Mouse (Mus musculus) embryo, embryonic 10.5 days (tissue): Measurements from ENCODE around the gene Gm20388.
"Not testable (repeated sequence)": the region's sequence is repeated elsewhere in the genome, so short reads cannot be mapped to it uniquely, and the experiment has no call there.

Experiments
- DNase-seq: peaks from one replicate; pipeline ENCODE4 v3.0.0-alpha.2; 2015; ENCODE audit warnings: low spot score

The Gm20388 gene

GRCm38 (mm10) chr8:121651308-121651873 lies 1740.8 kb downstream of the Gm20388 start:
- no peak for DNase-seq

DNA sequence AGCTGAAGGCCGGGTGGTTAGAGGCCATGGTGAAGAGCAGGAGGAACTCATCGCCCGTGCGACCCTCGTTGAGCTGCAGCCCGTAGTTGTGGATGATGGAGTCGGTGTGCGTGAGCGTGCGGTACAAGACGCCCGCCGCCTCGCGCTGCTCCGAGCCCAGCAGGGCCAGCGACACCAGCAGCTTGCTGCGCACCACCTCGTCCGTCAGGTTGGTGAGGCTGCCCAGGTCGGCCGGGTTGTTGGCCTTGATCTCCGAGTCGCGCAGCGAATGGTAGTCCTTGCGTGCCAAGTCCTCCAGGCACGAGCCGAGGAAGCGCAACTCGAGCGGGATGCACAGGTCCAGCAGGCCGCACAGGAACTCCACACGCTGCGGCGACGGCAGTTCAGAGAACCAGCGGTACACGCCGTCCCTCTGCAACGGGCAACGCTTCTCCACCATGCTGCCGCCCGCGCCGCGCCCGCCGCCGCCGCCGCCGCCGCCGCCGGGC lies 1741.3 kb downstream of the Gm20388 start:
- DNase-seq, result peak; percentile 54

GRCm38 (mm10) chr8:121652774-121653323 lies 1742.2 kb downstream of the Gm20388 start, which contains the start of gene Zcchc14:
Zcchc14 (minus strand) TSS chr8:121652901.
- DNase-seq, result peak; percentile 98

DNA sequence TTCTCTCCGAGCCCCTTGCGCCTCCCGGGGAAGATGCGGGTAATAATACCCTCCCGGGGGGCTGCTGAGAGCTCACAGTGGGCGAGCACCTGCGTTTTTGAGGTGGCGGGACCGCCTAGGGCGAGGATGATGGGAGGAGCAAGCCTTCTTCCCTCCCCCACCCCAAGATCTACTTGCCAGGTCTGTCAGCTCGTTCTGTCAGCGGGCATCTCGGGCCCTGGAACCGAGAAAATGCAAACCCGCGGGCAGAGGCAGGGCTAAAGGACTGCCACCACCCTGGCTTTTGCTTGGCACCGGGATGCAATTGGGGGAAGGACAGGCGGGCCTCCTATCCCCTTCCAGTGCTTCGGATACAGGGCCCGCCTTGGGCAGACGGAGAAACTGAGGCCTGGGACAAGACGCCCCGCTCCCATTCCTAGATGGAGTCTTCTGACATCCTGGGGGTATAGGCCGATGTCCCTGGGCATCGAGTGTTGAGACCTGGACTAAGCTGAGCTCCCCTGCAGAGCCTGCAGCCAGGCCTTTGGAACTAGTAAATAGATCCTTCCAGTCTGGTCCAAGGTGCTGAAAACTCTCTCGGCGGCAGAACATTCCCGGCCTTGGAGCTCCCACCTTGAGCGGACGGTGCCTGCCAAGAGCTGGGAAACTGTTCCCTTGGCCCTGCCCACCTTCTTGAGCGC lies 1742.8 kb downstream of the Gm20388 start:
- peak; percentile 50 for DNase-seq

DNA sequence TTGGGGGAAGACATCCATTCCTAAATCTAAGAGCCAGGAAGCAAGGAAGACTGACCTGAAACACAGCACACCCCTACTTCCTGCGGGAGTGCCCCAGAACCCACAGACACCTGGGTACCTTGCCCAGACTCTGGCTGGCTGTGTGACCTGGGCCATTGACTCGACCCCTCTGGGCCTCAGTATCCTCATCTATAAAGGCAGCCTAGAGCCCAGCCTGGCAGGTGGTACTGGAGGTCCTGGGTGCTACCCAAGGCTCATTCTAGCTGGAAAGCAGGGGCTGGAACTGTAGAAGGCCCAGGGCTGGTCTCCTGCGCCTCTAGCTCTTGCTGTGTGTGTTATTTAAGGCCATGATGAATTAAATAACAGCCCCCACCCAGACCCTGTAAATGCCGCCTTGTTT lies 1743.5 kb downstream of the Gm20388 start:
- no peak for DNase-seq

DNA sequence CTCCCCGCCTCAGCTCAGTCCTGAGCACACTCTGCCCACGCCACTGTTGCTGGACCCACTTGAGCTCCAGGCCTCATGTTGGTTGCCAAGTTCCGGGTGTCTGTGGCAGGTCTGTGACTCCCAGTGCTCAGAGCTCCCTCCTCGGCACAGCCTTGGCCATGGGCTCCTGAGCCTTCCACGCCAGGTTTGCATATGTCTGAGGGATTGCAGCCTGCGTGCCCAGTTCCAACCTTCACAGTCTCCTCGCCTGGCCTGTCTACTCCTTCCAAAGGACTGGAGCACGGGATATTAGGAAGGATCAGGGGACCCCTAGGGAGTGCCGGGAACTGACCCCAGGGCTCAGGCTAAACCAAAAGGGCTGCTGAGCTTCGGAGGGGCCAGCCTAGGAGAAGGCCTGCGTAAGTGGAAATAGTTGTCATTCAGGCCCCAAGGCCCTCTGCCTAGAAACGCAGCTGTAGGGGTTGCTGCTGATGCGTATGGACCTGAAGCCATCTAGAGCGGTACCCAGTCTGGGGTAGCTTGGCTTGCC lies 1744.4 kb downstream of the Gm20388 start:
- DNase-seq, result no peak

DNA sequence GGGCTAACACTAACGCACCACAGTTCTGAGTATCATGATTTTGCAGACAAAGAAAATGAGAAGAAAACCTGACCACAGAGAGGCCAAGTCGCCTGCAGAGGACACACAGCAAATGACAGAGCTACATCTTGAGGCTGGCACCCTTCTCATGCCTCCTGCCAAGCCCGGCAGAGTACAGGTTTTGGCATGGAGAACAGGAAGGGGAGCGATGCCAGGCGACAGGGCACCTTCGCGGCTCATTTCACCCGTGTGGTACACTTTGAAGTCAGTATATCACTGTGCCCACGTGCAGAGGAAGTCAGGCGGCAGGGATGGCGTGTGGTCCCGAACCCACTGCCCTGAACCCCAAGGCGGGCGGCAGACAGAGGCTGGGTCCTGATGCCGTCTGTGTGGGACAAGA lies 1750.0 kb downstream of the Gm20388 start:
- no peak for DNase-seq

GRCm38 (mm10) chr8:121661631-121662357 lies 1751.2 kb downstream of the Gm20388 start:
- no peak for DNase-seq

GRCm38 (mm10) chr8:121663101-121663500 lies 1752.5 kb downstream of the Gm20388 start:
- DNase-seq, result no peak

DNA sequence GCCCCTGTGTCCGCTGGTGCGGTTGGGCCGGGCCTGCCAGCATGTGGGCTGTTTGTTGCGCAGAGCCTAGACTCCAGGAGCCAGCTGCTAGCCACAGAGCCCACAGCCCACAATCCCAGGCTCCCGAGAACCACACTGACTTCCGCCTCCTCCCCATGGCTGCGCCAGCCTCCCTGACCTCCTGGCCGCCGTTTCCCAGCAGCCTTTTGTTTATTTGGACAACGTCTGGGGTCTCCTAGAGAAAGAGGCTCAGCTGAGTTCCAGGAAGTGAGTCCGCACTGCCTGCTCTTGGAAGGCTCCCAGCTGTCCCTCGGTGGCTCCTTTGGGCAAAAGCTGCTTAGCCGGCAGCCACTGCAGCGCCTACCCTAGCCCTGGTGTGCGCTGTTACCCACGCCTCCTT lies 1754.7 kb downstream of the Gm20388 start:
- peak; percentile 87 for DNase-seq

DNA sequence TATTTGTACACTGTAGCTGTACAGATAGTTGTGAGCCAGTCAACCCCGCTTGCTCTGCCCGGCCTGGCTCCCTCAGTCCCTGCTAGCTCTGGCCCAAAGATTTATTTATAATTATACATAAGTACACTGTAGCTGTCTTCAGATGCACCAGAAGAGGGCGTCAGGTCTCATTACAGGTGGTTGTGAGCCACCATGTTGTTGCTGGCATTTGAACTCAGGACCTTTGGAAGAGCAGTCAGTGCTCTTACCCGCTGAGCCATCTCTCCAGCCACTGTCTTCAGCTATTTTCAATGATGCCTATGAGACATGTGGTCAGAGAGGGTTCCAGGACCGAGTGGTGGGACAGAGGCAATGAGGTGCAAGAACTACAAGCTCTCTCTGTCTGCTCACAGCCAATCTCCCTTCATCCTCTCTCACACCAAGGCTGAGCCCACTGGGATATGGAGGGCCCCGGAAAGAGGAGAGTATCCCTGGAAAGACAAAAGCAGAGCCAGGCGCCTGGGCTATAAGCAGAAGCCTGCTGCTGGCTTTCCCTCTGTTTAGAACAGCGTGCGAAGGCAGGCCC lies 1757.4 kb downstream of the Gm20388 start:
- DNase-seq, result not testable (repeated sequence)

DNA sequence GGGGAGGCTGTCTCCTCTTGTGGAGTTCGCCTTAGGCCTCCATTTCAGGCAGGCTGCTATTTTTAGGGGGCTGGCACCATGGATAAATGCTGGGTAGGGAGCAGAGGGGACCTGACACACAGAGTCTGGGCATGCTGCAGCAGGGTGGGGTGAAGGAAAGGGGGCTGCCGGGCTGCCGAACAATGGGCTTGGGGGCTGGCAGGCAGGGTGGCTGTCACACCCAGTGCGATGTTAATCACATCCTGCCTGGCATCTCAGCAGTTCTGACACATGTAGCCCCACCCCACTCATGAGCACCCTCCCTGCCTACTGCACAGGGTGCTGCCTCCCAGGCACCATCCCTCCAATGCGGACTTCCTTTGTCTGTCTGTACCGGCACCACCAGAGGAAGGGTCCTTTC lies 1757.9 kb downstream of the Gm20388 start:
- DNase-seq, result no peak

GRCm38 (mm10) chr8:121669208-121669607 lies 1758.6 kb downstream of the Gm20388 start:
- no peak for DNase-seq

- no peak for DNase-seq
Measured at GRCm38 (mm10) chr8:121673153-121673552, 1762.5 kb downstream of the Gm20388 start.

- DNase-seq, result no peak
Measured at GRCm38 (mm10) chr8:121673917-121674316, 1763.3 kb downstream of the Gm20388 start.

DNA sequence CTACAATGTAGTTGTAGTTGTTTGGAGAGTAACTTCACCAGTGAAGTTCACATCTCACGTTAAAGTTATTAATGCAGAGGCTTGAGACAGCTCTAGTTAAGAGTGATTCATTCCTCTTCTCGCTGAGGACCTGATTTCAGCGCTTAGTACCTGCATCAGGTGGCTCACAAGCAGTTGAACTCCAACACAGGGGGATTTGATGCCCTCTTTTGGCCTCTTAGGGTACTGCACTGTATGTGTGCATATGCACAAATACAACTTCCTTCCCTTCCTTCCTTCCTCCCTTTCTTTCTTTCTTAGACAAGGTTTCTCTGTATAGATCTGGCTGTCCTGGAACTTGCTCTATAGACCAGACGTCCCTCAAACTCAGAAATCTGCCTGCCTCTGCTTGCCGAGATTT lies 1763.9 kb downstream of the Gm20388 start:
- no peak for DNase-seq

- no peak for DNase-seq
Measured at GRCm38 (mm10) chr8:121675161-121675560, 1764.5 kb downstream of the Gm20388 start.

DNA sequence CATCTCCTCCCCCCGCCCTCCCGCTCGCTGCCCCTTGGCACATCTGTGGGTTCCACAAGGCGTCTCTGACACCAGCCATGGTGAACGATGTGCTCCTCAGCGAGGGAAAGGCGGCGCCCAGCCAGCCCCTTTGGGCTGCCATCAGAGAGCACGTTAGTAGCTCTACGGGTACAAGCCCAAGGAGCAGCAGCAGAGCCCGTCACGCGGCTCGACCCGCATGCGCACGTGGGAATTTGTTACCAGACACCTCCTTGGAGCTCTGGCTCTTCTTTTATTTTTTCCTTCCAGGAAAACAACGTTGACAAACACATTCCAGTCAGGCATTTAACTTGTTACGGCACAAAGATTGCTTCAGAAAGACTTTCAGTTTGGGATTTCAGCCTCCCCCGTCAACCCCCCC lies 1765.1 kb downstream of the Gm20388 start:
- DNase-seq, result no peak

DNA sequence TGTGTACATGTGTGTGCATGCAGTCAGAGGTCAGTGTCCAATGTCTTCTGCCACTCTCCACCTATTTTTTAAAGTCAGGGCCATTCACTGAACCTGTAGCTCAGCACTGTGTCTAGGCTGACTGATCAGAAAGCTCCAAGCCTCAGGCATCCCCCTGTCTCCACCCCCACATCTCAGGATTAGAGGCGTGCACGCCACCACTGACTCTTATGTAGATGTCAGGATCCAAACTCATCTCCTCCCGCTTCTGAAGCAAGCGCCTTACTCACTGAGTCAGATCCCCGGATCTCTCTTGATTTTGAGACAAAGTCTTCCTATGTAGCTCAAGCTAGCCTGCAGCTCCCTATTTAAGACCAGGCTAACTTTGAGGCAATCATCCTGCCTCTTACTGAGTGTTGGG lies 1768.1 kb downstream of the Gm20388 start:
- DNase-seq, result no peak

DNA sequence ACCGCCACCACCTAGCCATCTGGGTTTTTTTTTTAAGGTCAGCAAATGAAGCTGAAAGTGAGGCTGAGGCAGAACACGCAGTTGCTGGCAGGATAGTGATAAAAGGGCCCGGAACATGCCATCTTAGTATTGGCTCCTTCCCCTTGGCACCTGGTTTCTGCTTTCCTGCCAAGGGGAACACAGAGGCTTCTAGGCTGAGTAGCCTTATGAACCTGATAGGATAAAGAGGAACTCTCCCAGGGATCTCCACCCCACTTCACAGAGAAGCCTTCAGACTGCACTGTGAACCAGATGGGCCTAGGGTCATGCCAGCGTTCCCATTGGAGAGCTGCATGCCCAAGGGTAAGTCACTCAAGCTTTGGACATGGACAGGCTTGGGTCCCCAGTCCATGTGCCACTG lies 1770.3 kb downstream of the Gm20388 start:
- DNase-seq, result no peak

DNA sequence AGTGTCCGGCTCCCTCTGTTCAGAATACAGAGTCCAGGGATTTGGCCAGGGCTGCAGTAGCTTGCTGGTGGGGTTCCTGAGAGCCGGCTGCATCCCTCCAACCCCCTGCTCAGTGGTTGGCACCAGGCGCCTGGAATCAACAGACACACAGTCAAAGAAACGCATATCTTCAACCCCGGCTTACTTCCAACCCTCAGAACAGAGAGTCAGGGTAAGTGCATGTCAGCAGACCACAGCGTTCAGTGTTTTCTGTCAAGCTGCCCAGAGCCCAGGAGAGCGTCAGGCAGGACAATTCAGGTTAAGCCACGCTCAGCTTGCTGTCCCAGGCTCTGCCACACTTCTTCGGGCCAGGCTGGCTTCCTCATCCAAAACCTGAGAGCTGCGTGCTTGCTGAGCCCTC lies 1770.8 kb downstream of the Gm20388 start:
- DNase-seq, result no peak
